Mouse (Mus musculus) subcutaneous adipose tissue, adult 2 months (tissue): Measurements from ENCODE around the gene AI182371. TPM values are rescaled to one million over a fixed set of nuclear protein-coding genes. Genes with fewer than 3 reads are reported as not detected.

Experiments
- polyA plus RNA-seq: library from polyadenylated mRNA; depleted of rRNA; stranded (reverse); fragments of >200 nt; gene quantifications from 2 replicates; pipeline ENCODE4 v1.2.3, GENCODE M21; 2012; ENCODE audit warnings: low replicate concordance; rRNA removed

AI182371 gene
- 0.23 and 0.46 TPM in 2 replicates for polyA plus RNA-seq

GRCm38 (mm10) chr2:35101443-35101842 is at the start of gene AI182371:
AI182371 (minus strand) TSS chr2:35101543.

DNA sequence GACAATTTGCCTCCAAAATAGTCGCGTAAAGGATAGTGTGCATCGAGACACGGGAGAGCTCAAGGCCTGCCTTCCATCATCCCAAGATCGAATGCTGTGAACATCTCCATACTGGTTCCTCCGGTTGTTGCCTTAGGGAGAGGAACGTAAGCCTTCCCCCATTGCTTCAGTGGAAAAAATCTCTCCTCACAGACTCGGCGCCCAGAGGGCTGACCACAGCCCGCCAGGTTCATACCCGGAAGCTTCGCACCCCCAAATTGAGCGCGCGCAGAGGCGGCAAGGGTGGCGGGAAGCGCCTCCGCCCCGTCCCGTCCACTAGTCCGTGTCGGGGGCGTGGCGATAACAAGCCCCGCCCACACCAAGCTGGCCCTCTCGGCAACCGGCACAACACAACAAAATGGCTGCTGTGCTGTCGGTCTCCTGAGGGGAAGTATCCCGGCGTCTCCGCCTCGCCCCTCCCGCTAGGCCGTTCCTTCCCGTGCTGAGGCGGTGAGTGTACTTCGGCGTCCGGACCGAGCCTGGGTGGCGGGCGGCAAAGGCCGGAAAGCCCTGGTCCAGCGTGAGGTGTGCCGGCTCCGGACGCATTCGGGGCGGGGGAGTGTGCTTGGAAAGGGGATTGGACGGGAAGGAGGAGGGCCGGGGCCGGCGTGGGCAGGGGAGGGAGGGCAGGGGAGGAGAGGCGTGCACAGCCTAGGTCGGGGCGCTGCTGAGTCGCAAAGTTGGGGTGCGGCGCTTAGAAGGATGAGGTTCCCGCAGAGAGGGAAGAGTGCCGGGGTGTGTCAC is 8.0 kb upstream of the AI182371 start, which contains the start of gene Cntrl:
TSS of gene Cntrl (plus strand) at position 352 of the 783 bp plus-strand sequence.

GRCm38 (mm10) chr2:35061338-35061737 is 40.0 kb downstream of the AI182371 start, which contains the start of gene Hc:
Hc (minus strand) TSS chr2:35061438.

Other genes with a start within 250 kb of the AI182371 start
- gene Cutal, start 227.1 kb downstream of the AI182371 start, polyA plus RNA-seq: 2.5 and 5.7 TPM in 2 replicates
- gene Psmd5, start 226.6 kb downstream of the AI182371 start, polyA plus RNA-seq: 16.3 and 22.1 TPM in 2 replicates
- 1.7 and 3.5 TPM in 2 replicates for gene Phf19, start 187.5 kb downstream of the AI182371 start, polyA plus RNA-seq
- 10.3 and 11.0 TPM in 2 replicates for gene Traf1, start 139.8 kb downstream of the AI182371 start, polyA plus RNA-seq
- 0.13 and 0.43 TPM in 2 replicates for gene Hc, start 40.1 kb downstream of the AI182371 start, polyA plus RNA-seq
- gene Cntrl, start 7.9 kb upstream of the AI182371 start, polyA plus RNA-seq: 11.7 and 14.2 TPM in 2 replicates
- 46.8 and 76.1 TPM in 2 replicates for gene Rab14, start 99.6 kb upstream of the AI182371 start, polyA plus RNA-seq
- gene Gsn, start 154.8 kb upstream of the AI182371 start, polyA plus RNA-seq: 2,476 and 8,158 TPM in 2 replicates
- gene Stom, start 235.4 kb upstream of the AI182371 start, polyA plus RNA-seq: 75.7 and 137 TPM in 2 replicates